Mouse (Mus musculus): ENCODE data around the gene Sult2b1. TPM values are rescaled to one million over a fixed set of nuclear protein-coding genes. Genes with fewer than 3 reads are reported as not detected.

Sult2b1 gene
- total and polyA plus RNA-seq, 2 experiments from 2014 or later, result 0.23 TPM; not detected in 1

DNA sequence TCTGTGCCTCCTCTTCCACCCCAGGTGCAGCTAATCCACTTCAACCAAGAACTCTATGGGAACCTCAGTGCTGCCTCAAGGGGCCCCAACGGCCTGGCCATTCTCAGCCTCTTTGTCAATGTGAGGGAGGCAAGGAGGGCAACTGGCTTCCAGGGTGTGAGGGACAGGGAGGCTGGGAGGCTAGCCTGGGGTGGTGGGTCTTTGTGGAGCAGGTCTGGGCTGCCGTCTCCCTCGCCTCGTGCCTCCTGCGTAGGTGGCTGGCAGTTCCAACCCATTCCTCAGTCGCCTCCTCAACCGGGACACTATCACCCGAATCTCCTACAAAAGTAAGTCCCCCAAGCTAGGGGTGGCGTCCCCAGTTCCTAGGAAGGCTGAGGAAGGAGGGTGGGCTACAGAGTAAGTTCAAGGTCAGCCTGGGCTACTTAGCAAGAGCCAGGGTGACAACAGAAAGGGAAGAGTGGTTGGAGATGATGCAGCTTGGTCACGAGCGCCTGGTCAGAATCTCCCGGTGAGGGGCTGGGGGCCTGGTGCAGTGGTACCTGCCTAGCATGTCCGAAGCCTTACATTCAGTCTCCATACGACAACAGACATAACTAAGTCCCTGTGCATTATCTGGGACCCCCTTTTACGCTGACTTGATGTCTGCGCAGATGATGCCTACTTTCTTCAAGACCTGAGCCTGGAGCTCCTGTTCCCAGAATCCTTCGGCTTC, 81.5 kb downstream of the Sult2b1 start:
- WGBS, result 87% methylated on average over 17 of the region's 17 CpGs
- Histone ChIP-seq H3K27ac (ENCODE audit: low read depth) (no peak overlapping the region), H3K4me3 (ENCODE audit: low read depth, low read length) (no peak overlapping the region), H3K9ac (replicated peaks; ENCODE audit: low read depth, low read length) (no peak overlapping the region), H3K4me2 (ENCODE audit: low read depth, low read length) (no peak overlapping the region), H3K4me1 (ENCODE audit: control insufficient read depth, insufficient read depth) (peaks cover 26% of the 10 kb centered on the region), H3K36me3 (replicated peaks; ENCODE audit: control insufficient read depth, insufficient read depth, low read length) (no peaks in the 10 kb centered on the region), H3K27me3 (ENCODE audit: control insufficient read depth, insufficient read depth, low read length) (peaks cover 24% of the 10 kb centered on the region), H3K9me3 (replicated peaks; ENCODE audit: control insufficient read depth, low read length) (no peaks in the 10 kb centered on the region)
- TF ChIP-seq EP300 (IDR thresholded peaks at IDR 0.05; ENCODE audit: low read depth) (no peak), CTCF (IDR thresholded peaks at IDR 0.05; ENCODE audit: low read depth) (no peak)
- no peak for ATAC-seq (ENCODE audit: insufficient read depth, low read depth)
- DNase-seq (ENCODE audit: low spot score), result no peak

DNA sequence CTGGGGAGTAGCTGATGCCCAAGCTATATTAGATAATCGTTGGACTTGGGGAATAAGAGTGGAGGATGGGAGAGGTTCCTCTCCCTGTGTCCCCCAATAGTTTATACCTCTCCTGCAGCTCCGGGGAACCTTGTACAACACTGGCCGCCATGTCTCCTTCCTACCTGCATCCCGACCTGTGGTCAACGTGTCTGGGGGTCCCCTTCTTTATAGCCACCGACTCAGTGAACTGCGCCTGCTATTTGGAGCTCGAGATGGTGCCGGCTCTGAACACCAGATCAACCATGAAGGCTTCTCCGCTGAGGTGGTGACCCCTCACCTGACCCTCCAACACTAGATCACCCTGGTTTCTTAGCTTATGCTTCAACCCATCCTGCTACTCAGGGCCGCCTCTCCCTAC, 82.2 kb downstream of the Sult2b1 start:
- TF ChIP-seq EP300 (IDR thresholded peaks at IDR 0.05; ENCODE audit: low read depth), result no peak
- no peak for TF ChIP-seq CTCF (IDR thresholded peaks at IDR 0.05; ENCODE audit: low read depth)
- 84% methylated on average over 11 of the region's 11 CpGs for WGBS
- Histone ChIP-seq H3K4me2 (ENCODE audit: low read depth, low read length) (no peak overlapping the region), H3K27me3 (ENCODE audit: control insufficient read depth, insufficient read depth, low read length) (peaks cover 24% of the 10 kb centered on the region), H3K4me3 (ENCODE audit: low read depth, low read length) (no peak overlapping the region), H3K4me1 (ENCODE audit: control insufficient read depth, insufficient read depth) (peaks cover 22% of the 10 kb centered on the region), H3K36me3 (replicated peaks; ENCODE audit: control insufficient read depth, insufficient read depth, low read length) (no peaks in the 10 kb centered on the region), H3K27ac (ENCODE audit: low read depth) (no peak overlapping the region), H3K9ac (replicated peaks; ENCODE audit: low read depth, low read length) (no peak overlapping the region), H3K9me3 (replicated peaks; ENCODE audit: control insufficient read depth, low read length) (no peaks in the 10 kb centered on the region)
- no peak for ATAC-seq (ENCODE audit: insufficient read depth, low read depth)
- no peak for DNase-seq (ENCODE audit: low spot score)

DNA sequence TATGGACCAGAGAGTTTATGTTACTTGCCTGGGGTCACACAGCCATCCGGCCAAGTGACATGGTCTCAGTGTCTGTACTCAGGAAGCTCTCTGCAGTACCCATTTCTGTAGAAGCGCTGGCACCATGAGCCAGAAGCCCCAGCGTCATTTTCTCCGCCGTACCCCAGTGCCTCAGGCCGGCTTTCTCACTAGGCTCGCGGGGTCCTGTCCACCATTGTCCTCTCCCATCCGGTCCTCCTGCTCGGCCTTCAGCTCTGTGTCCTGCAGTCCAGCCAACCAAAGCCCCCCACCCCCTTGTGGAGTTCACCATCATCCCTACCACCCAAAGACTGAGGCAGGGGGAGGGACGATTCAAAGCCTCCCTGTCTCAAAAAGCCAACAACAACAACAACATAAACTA, 82.9 kb downstream of the Sult2b1 start:
- ATAC-seq (ENCODE audit: insufficient read depth, low read depth) (no peak), DNase-seq (ENCODE audit: low spot score) (no peak)
- no peak overlapping the region for H3K9ac ChIP-seq (replicated peaks; ENCODE audit: low read depth, low read length)
- no peak overlapping the region for H3K27ac ChIP-seq (ENCODE audit: low read depth)
- no peaks in the 10 kb centered on the region for H3K36me3 ChIP-seq (replicated peaks; ENCODE audit: control insufficient read depth, insufficient read depth, low read length)
- peaks cover 19% of the 10 kb centered on the region for H3K4me1 ChIP-seq (ENCODE audit: control insufficient read depth, insufficient read depth)
- H3K4me2 ChIP-seq (ENCODE audit: low read depth, low read length), result no peak overlapping the region
- 94% methylated on average over 11 of the region's 11 CpGs for WGBS
- TF ChIP-seq EP300 (IDR thresholded peaks at IDR 0.05; ENCODE audit: low read depth) (no peak), CTCF (IDR thresholded peaks at IDR 0.05; ENCODE audit: low read depth) (no peak)
- no peak overlapping the region for H3K4me3 ChIP-seq (ENCODE audit: low read depth, low read length)
- H3K27me3 ChIP-seq (ENCODE audit: control insufficient read depth, insufficient read depth, low read length), result peaks cover 24% of the 10 kb centered on the region
- no peaks in the 10 kb centered on the region for H3K9me3 ChIP-seq (replicated peaks; ENCODE audit: control insufficient read depth, low read length)

DNA sequence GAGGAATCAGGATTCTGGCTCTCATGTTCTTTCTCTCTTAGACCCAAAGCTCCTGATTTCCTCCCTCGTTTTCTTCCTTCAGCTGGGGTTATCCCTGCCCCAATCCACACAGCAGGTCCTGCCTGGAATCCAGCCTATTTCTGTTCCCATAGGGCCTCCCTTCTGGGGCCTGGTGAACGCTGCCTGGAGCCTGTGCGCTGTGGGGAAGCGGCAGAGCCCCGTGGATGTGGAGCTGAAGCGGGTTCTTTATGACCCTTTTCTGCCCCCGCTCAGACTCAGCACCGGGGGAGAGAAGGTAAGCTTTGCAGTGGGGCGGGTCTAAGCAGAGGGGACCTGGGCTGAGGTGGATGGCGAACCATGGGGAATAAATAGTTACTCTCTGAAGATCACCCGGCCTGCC, 83.4 kb downstream of the Sult2b1 start:
- Histone ChIP-seq H3K36me3 (replicated peaks; ENCODE audit: control insufficient read depth, insufficient read depth, low read length) (no peaks in the 10 kb centered on the region), H3K27ac (ENCODE audit: low read depth) (no peak overlapping the region; the same call in 1 of the 2 replicates), H3K4me2 (ENCODE audit: low read depth, low read length) (peak overlapping the region; percentile 63), H3K27me3 (ENCODE audit: control insufficient read depth, insufficient read depth, low read length) (peaks cover 24% of the 10 kb centered on the region), H3K9ac (replicated peaks; ENCODE audit: low read depth, low read length) (peak overlapping the region; percentile 47; the same call in 1 of the 2 replicates), H3K4me1 (ENCODE audit: control insufficient read depth, insufficient read depth) (peaks cover 19% of the 10 kb centered on the region), H3K4me3 (ENCODE audit: low read depth, low read length) (peak overlapping the region; percentile 20; the same call in 1 of the 2 replicates), H3K9me3 (replicated peaks; ENCODE audit: control insufficient read depth, low read length) (no peaks in the 10 kb centered on the region)
- no peak for TF ChIP-seq CTCF (IDR thresholded peaks at IDR 0.05; ENCODE audit: low read depth)
- no peak for TF ChIP-seq EP300 (IDR thresholded peaks at IDR 0.05; ENCODE audit: low read depth)
- no peak for DNase-seq (ENCODE audit: low spot score)
- 33% methylated on average over 11 of the region's 11 CpGs for WGBS
- ATAC-seq (ENCODE audit: insufficient read depth, low read depth), result no peak

DNA sequence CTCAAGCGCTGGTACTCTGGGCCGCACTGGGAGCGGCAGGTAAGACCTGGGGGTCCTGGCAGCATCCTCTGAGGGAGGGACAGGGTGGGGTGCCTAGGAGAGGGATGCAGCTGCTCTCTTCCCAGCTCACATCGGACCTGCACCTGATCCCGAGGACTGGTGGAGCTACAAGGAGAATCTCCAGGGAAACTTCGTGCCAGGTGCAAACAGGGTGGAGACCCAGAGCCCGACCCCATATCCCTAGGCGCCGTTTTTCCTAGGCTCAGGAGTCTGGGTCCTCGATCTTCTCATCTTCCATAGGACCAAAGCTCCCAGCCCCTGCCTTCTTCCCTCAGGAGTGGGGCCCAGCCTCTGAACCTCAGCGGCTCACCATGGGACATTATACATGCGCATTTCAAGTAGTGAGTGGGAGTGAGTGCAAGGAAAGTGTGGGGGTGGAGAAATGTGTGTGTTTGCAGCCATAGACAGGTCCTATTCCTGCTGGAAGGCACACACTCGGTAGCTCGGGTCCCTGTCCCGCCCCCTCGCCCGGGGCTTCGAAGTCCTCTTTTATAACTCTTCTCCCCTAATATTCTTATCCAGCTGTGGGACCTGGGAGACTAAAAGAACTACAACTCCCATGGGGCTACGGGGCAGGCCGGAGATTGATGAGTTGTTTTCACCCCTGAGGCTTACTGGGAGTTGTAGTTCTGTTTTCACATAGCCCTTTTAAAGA, 84.0 kb downstream of the Sult2b1 start:
- no peak for TF ChIP-seq CTCF (IDR thresholded peaks at IDR 0.05; ENCODE audit: low read depth)
- no peak for TF ChIP-seq EP300 (IDR thresholded peaks at IDR 0.05; ENCODE audit: low read depth)
- peaks cover 24% of the 10 kb centered on the region for H3K27me3 ChIP-seq (ENCODE audit: control insufficient read depth, insufficient read depth, low read length)
- ATAC-seq (ENCODE audit: insufficient read depth, low read depth) (no peak), DNase-seq (ENCODE audit: low spot score) (peak; percentile 83)
- no peak overlapping the region for H3K27ac ChIP-seq (ENCODE audit: low read depth)
- WGBS, result under 1% methylated on average over 20 of the region's 20 CpGs
- H3K4me3 ChIP-seq (ENCODE audit: low read depth, low read length), result peak overlapping the region; percentile 44
- H3K36me3 ChIP-seq (replicated peaks; ENCODE audit: control insufficient read depth, insufficient read depth, low read length), result no peaks in the 10 kb centered on the region
- H3K4me2 ChIP-seq (ENCODE audit: low read depth, low read length), result peak overlapping the region; percentile 63
- no peaks in the 10 kb centered on the region for H3K9me3 ChIP-seq (replicated peaks; ENCODE audit: control insufficient read depth, low read length)
- H3K9ac ChIP-seq (replicated peaks; ENCODE audit: low read depth, low read length), result peak overlapping the region; percentile 43; the same call in 1 of the 2 replicates
- H3K4me1 ChIP-seq (ENCODE audit: control insufficient read depth, insufficient read depth), result peaks cover 19% of the 10 kb centered on the region

Data from heart, postnatal 0 days (tissue).